Mouse (Mus musculus): ENCODE results near the gene A130010J15Rik. TPM values are rescaled to one million over a fixed set of nuclear protein-coding genes. Genes with fewer than 3 reads are reported as not detected.

Gene A130010J15Rik
- polyA plus RNA-seq, 1 experiment = 9.3 TPM

DNA sequence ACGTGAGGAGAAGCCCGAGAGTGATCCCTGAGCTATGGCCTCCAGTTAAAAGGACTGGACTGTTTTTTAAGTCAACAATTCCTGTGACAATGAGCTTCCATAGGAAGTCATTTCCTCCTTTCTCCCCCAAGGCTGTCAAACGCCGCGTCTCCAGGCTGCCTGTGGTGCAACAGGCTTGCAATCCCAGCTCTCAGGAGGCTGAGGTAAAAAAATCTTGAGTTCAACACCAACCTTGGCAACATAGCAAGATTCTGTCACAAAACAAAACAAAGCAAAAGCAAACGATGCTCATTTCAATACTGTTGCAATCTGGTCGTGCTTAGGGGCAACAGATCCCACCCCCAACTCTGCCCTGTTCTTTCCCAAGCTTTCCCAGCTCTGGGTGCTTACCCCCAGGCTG is 29.8 kb upstream of the A130010J15Rik start:
- H3K4me1 ChIP-seq (ENCODE audit: control insufficient read depth, insufficient read depth, low read length) = no peaks in the 10 kb centered on the region
- no peaks in the 10 kb centered on the region for H3K27me3 ChIP-seq (ENCODE audit: control insufficient read depth, insufficient read depth, low read length, poor library complexity, severe bottlenecking)
- H3K4me3 ChIP-seq (ENCODE audit: low read depth, low read length) = no peak overlapping the region
- H3K9me3 ChIP-seq (replicated peaks; ENCODE audit: control insufficient read depth, insufficient read depth, low read length, poor library complexity, severe bottlenecking) = no peaks in the 10 kb centered on the region
- TF ChIP-seq CTCF (IDR thresholded peaks at IDR 0.05; ENCODE audit: low read depth, low read length) (no peak), EP300 (IDR thresholded peaks at IDR 0.05; ENCODE audit: insufficient read depth, low read depth, low read length) (no peak), POLR2A (IDR thresholded peaks at IDR 0.05; ENCODE audit: insufficient read depth, low read length) (no peak)
- H3K27ac ChIP-seq (ENCODE audit: insufficient read depth, low read length) = no peak overlapping the region
- H3K9ac ChIP-seq (ENCODE audit: low read depth, poor library complexity, severe bottlenecking) = no peak overlapping the region
- H3K36me3 ChIP-seq (ENCODE audit: control insufficient read depth, insufficient read depth, low read length, poor library complexity, severe bottlenecking) = no peaks in the 10 kb centered on the region

GRCm38 (mm10) chr1:193138669-193139068 is 29.2 kb upstream of the A130010J15Rik start:
- no peak overlapping the region for H3K27ac ChIP-seq (ENCODE audit: insufficient read depth, low read length)

DNA sequence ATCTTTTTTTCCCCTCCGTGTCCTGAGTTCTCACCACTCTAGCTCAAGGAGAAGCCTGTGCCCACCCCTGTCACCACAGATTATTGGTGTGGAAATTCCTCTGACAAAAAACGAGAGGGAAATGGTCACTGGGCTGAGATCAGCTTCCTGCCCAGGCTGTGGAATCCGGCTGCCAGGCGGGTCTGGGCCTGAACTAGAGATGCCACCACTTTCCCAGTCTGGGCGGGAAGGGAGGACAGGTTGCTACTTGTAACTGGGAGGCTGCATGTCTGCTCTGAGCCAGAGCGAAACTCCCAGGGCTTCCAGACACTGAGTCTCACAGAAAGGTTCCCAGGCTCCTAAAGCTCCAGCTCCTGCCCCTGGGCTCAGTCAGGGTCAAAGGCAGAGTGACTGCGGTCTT is 26.7 kb upstream of the A130010J15Rik start:
- H3K27ac ChIP-seq (ENCODE audit: insufficient read depth, low read length) = no peak overlapping the region
- no peaks in the 10 kb centered on the region for H3K27me3 ChIP-seq (ENCODE audit: control insufficient read depth, insufficient read depth, low read length, poor library complexity, severe bottlenecking)
- TF ChIP-seq POLR2A (IDR thresholded peaks at IDR 0.05; ENCODE audit: insufficient read depth, low read length) = no peak
- no peak for TF ChIP-seq EP300 (IDR thresholded peaks at IDR 0.05; ENCODE audit: insufficient read depth, low read depth, low read length)
- TF ChIP-seq CTCF (IDR thresholded peaks at IDR 0.05; ENCODE audit: low read depth, low read length) = no peak
- H3K9me3 ChIP-seq (replicated peaks; ENCODE audit: control insufficient read depth, insufficient read depth, low read length, poor library complexity, severe bottlenecking) = no peaks in the 10 kb centered on the region
- no peak overlapping the region for H3K4me3 ChIP-seq (ENCODE audit: low read depth, low read length)
- H3K4me1 ChIP-seq (ENCODE audit: control insufficient read depth, insufficient read depth, low read length) = no peaks in the 10 kb centered on the region
- no peaks in the 10 kb centered on the region for H3K36me3 ChIP-seq (ENCODE audit: control insufficient read depth, insufficient read depth, low read length, poor library complexity, severe bottlenecking)
- no peak overlapping the region for H3K9ac ChIP-seq (ENCODE audit: low read depth, poor library complexity, severe bottlenecking)

More at GRCm38 (mm10) chr1:193138669-193139068, 29.2 kb upstream of the A130010J15Rik start:
- H3K27me3 ChIP-seq (ENCODE audit: control insufficient read depth, insufficient read depth, low read length, poor library complexity, severe bottlenecking) = no peaks in the 10 kb centered on the region
- H3K4me3 ChIP-seq (ENCODE audit: low read depth, low read length) = no peak overlapping the region
- H3K9ac ChIP-seq (ENCODE audit: low read depth, poor library complexity, severe bottlenecking) = no peak overlapping the region
- H3K36me3 ChIP-seq (ENCODE audit: control insufficient read depth, insufficient read depth, low read length, poor library complexity, severe bottlenecking) = no peaks in the 10 kb centered on the region
- no peaks in the 10 kb centered on the region for H3K4me1 ChIP-seq (ENCODE audit: control insufficient read depth, insufficient read depth, low read length)
- no peaks in the 10 kb centered on the region for H3K9me3 ChIP-seq (replicated peaks; ENCODE audit: control insufficient read depth, insufficient read depth, low read length, poor library complexity, severe bottlenecking)
- TF ChIP-seq POLR2A (IDR thresholded peaks at IDR 0.05; ENCODE audit: insufficient read depth, low read length) = no peak
- TF ChIP-seq CTCF (IDR thresholded peaks at IDR 0.05; ENCODE audit: low read depth, low read length) = no peak
- TF ChIP-seq EP300 (IDR thresholded peaks at IDR 0.05; ENCODE audit: insufficient read depth, low read depth, low read length) = no peak

GRCm38 (mm10) chr1:193142517-193143062 is 25.3 kb upstream of the A130010J15Rik start:
- Histone ChIP-seq H3K36me3 (ENCODE audit: control insufficient read depth, insufficient read depth, low read length, poor library complexity, severe bottlenecking) (no peaks in the 10 kb centered on the region), H3K9ac (ENCODE audit: low read depth, poor library complexity, severe bottlenecking) (no peak overlapping the region), H3K27ac (ENCODE audit: insufficient read depth, low read length) (no peak overlapping the region), H3K27me3 (ENCODE audit: control insufficient read depth, insufficient read depth, low read length, poor library complexity, severe bottlenecking) (no peaks in the 10 kb centered on the region), H3K4me3 (ENCODE audit: low read depth, low read length) (no peak overlapping the region), H3K9me3 (replicated peaks; ENCODE audit: control insufficient read depth, insufficient read depth, low read length, poor library complexity, severe bottlenecking) (no peaks in the 10 kb centered on the region), H3K4me1 (ENCODE audit: control insufficient read depth, insufficient read depth, low read length) (no peaks in the 10 kb centered on the region)
- TF ChIP-seq POLR2A (IDR thresholded peaks at IDR 0.05; ENCODE audit: insufficient read depth, low read length) = no peak
- no peak for TF ChIP-seq CTCF (IDR thresholded peaks at IDR 0.05; ENCODE audit: low read depth, low read length)
- TF ChIP-seq EP300 (IDR thresholded peaks at IDR 0.05; ENCODE audit: insufficient read depth, low read depth, low read length) = no peak

GRCm38 (mm10) chr1:193144516-193144915 is 23.3 kb upstream of the A130010J15Rik start:
- Histone ChIP-seq H3K4me1 (ENCODE audit: control insufficient read depth, insufficient read depth, low read length) (no peaks in the 10 kb centered on the region), H3K27ac (ENCODE audit: insufficient read depth, low read length) (no peak overlapping the region), H3K9me3 (replicated peaks; ENCODE audit: control insufficient read depth, insufficient read depth, low read length, poor library complexity, severe bottlenecking) (no peaks in the 10 kb centered on the region), H3K4me3 (ENCODE audit: low read depth, low read length) (no peak overlapping the region), H3K9ac (ENCODE audit: low read depth, poor library complexity, severe bottlenecking) (no peak overlapping the region), H3K36me3 (ENCODE audit: control insufficient read depth, insufficient read depth, low read length, poor library complexity, severe bottlenecking) (no peaks in the 10 kb centered on the region), H3K27me3 (ENCODE audit: control insufficient read depth, insufficient read depth, low read length, poor library complexity, severe bottlenecking) (no peaks in the 10 kb centered on the region)
- no peak for TF ChIP-seq EP300 (IDR thresholded peaks at IDR 0.05; ENCODE audit: insufficient read depth, low read depth, low read length)
- no peak for TF ChIP-seq CTCF (IDR thresholded peaks at IDR 0.05; ENCODE audit: low read depth, low read length)
- no peak for TF ChIP-seq POLR2A (IDR thresholded peaks at IDR 0.05; ENCODE audit: insufficient read depth, low read length)

- H3K9me3 ChIP-seq (replicated peaks; ENCODE audit: control insufficient read depth, insufficient read depth, low read length, poor library complexity, severe bottlenecking) = no peaks in the 10 kb centered on the region
- no peaks in the 10 kb centered on the region for H3K4me1 ChIP-seq (ENCODE audit: control insufficient read depth, insufficient read depth, low read length)
- H3K36me3 ChIP-seq (ENCODE audit: control insufficient read depth, insufficient read depth, low read length, poor library complexity, severe bottlenecking) = no peaks in the 10 kb centered on the region
- H3K9ac ChIP-seq (ENCODE audit: low read depth, poor library complexity, severe bottlenecking) = no peak overlapping the region
- TF ChIP-seq EP300 (IDR thresholded peaks at IDR 0.05; ENCODE audit: insufficient read depth, low read depth, low read length) = no peak
- no peak for TF ChIP-seq CTCF (IDR thresholded peaks at IDR 0.05; ENCODE audit: low read depth, low read length)
- no peak for TF ChIP-seq POLR2A (IDR thresholded peaks at IDR 0.05; ENCODE audit: insufficient read depth, low read length)
- no peaks in the 10 kb centered on the region for H3K27me3 ChIP-seq (ENCODE audit: control insufficient read depth, insufficient read depth, low read length, poor library complexity, severe bottlenecking)
- H3K27ac ChIP-seq (ENCODE audit: insufficient read depth, low read length) = no peak overlapping the region
- H3K4me3 ChIP-seq (ENCODE audit: low read depth, low read length) = no peak overlapping the region
Observed at GRCm38 (mm10) chr1:193145101-193145500, 22.7 kb upstream of the A130010J15Rik start.
